Comparison of ENCODE assay signal across 9 mouse cellular contexts in the genomic region with DNA sequence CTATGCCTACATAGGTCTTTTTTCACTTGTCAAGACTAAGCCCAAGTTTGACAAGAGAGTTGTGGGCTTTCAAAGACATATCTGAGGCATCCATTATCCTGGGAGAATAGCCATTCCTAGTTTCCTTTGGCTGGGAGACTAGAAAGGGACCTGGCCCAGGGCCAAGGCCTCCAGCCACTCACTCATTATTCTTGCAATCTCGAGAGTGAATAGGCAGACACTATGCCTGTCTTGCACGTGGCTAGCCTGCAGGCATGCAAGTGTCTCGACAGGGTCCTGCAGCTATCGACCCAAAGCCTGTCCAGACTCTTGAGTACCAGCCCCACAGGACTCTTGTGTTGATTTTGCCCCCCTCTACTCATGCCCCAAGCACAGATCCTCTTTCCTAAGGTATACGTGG.
DNase-seq lines count a peak whose midpoint lies in the region; ATAC-seq and TF ChIP-seq lines count a peak whose summit lies in the region.
"Had no signal": no experiment of that assay in that cellular context is flagged by ENCODE, and none has a peak within 500 bp of the region (broad histone marks: within the 10 kb centered on the region; RNA-seq: fewer than 3 reads in every experiment).

No protein-coding gene starts in this region.

- peaks cover 2% of the 10 kb centered on the region; the same call in 1 of the 2 replicates for H3K36me3 ChIP-seq in heart, embryonic 11.5 days (ENCODE audit: control insufficient read depth, insufficient read depth, low read length)

- in situ Hi-C loops in Patski (cut with MboI; ENCODE audit: low pct_unique_long_range_greater_than_20kb): no loop called here

- no peak for ATAC-seq in Patski
- ATAC-seq in heart, embryonic 11.5 days (replicated peaks; ENCODE audit: insufficient number of reproducible peaks, low FRiP score, low TSS enrichment): no peak
- ATAC-seq in erythroblast, adult 5-6 weeks (replicated peaks; ENCODE audit: low FRiP score, poor library complexity, severe bottlenecking): no peak

- no peak overlapping the region for H3K9ac ChIP-seq in heart, embryonic 11.5 days (ENCODE audit: low read depth, low read length)
- H3K9ac ChIP-seq: limb, embryonic 15.5 days had no signal

- H3K27me3 ChIP-seq in Patski: no peaks in the 10 kb centered on the region
- H3K27me3 ChIP-seq in heart, embryonic 11.5 days (ENCODE audit: control insufficient read depth, insufficient read depth, low read length): no peaks in the 10 kb centered on the region
- H3K27me3 ChIP-seq: limb, embryonic 15.5 days had no signal

- POLR2A ChIA-PET in Patski (lab: Charles Lee): no interaction called here

- WGBS in heart, embryonic 11.5 days (ENCODE audit: insufficient replicate concordance): 25% methylated on average over 5 of the region's 5 CpGs

- H3K4me3 ChIP-seq in heart, embryonic 11.5 days (ENCODE audit: low read depth, low read length): no peak overlapping the region
- H3K4me3 ChIP-seq: limb, embryonic 15.5 days had no signal

- TF ChIP-seq CTCF in Patski (IDR thresholded peaks at IDR 0.05): no peak

- H3K4me2 ChIP-seq in heart, embryonic 11.5 days: no peak overlapping the region
- H3K4me2 ChIP-seq: limb, embryonic 15.5 days had no signal

- intact Hi-C loops in heart, postnatal 25 days (cut with DNase I): no loop called here

- peak; percentile 47 to 63 for DNase-seq in heart, adult 18-20 months
- no peak for DNase-seq in heart, postnatal 25 days (ENCODE audit: low spot score)
- DNase-seq in Patski (ENCODE audit: low read depth, low spot score): peak; percentile 42
- DNase-seq in kidney, postnatal 14 days: peak; percentile 65
- DNase-seq in right cerebral cortex, postnatal 36 days (ENCODE audit: low spot score in 2 of 2): no peak
- no peak for DNase-seq in thymus, postnatal 0 days (ENCODE audit: low spot score)

- H3K9me3 ChIP-seq in heart, embryonic 11.5 days (replicated peaks; ENCODE audit: control insufficient read depth, low read length): no peaks in the 10 kb centered on the region
- H3K9me3 ChIP-seq: limb, embryonic 15.5 days had no signal

- peak overlapping the region; percentile 47 for H3K27ac ChIP-seq in heart, embryonic 11.5 days (ENCODE audit: low read depth, low read length)
- H3K27ac ChIP-seq: limb, embryonic 15.5 days had no signal

- peaks cover 22% of the 10 kb centered on the region; the same call in 1 of the 2 replicates for H3K4me1 ChIP-seq in heart, embryonic 11.5 days (ENCODE audit: control insufficient read depth, insufficient read depth, low read length)

- CTCF ChIA-PET in Patski (lab: Charles Lee): interaction anchor here (1.8 kb wide), 1 partner anchor 25 kb away, joined by 5 read pairs; no protein-coding TSS in a partner anchor

Comparison
In these comparisons a context has a peak if more than half of its experiments do, and no peak if none do; other contexts are left out.
1. DNase-seq: peak in heart, adult 18-20 months (2 of 2), Patski (single experiment) and kidney, postnatal 14 days (single experiment); none in heart, postnatal 25 days (single experiment), right cerebral cortex, postnatal 36 days (0 of 2) and thymus, postnatal 0 days (single experiment).